Mouse (Mus musculus): ENCODE measurements around the gene Kcnk15. TPM values are rescaled to one million over a fixed set of nuclear protein-coding genes. Genes with fewer than 3 reads are reported as not detected.

Gene Kcnk15
- polyA plus RNA-seq, 1 experiment from 2014 or later = not detected

DNA sequence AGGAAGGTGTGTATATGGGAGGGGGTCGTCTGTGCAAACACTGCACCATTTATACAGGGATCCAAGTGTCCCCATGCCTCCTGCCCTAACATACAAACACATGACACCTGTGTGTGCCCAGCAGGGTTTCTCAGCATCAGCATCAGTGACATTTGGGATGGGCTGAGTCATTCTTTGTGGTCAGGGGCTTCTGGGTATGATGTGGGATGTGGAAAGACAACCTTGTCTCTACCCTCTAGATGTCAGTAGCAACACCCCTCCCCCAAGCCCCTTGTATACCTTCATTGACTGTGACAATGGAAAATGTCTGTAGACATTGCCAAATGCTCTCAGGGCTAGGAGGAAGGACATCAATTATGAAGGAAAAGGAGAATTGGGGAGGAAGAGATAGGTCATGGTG, 22.3 kb upstream of the Kcnk15 start:
- Histone ChIP-seq H3K4me3 (no peak overlapping the region), H3K36me3 (no peaks in the 10 kb centered on the region), H3K27ac (ENCODE audit: poor library complexity, severe bottlenecking) (no peak overlapping the region), H3K9me3 (replicated peaks) (no peaks in the 10 kb centered on the region), H3K4me1 (replicated peaks) (no peaks in the 10 kb centered on the region), H3K9ac (no peak overlapping the region), H3K4me2 (no peak overlapping the region), H3K27me3 (replicated peaks) (peaks cover 9% of the 10 kb centered on the region; the same call in 1 of the 2 replicates)
- no peak for ATAC-seq (ENCODE audit: insufficient number of reproducible peaks, low FRiP score)
- 55% methylated on average over 1 of the region's 1 CpGs for WGBS

DNA sequence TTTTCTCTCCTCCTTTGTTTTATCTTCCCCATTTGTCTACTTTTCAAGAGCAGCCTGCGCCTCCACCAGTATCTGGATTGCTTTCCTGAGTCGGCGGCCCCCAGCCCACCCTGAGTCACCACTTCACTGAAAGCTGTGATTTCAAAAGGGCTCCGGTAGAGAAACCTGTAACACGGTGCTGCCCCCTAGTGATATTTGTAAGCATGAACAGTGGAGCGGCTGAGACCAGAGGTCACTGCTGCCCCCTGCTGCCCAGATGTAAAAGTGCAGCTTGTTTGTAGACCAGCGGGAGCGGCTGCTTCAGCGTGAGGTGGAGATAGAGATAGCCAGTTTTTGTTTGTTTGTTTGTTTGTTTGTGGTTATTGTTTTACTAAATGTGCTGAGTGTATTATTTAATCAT, 15.4 kb upstream of the Kcnk15 start:
- no peak for ATAC-seq (ENCODE audit: insufficient number of reproducible peaks, low FRiP score)
- no peak overlapping the region for H3K9ac ChIP-seq
- 0 out of 2 replicates have a peak, but pooled peaks cover 3% of the 10 kb centered on the region for H3K9me3 ChIP-seq (replicated peaks)
- H3K4me2 ChIP-seq = no peak overlapping the region
- no peak overlapping the region for H3K27ac ChIP-seq (ENCODE audit: poor library complexity, severe bottlenecking)
- peaks cover 10% of the 10 kb centered on the region for H3K27me3 ChIP-seq (replicated peaks)
- H3K4me3 ChIP-seq = no peak overlapping the region
- peaks cover 5% of the 10 kb centered on the region for H3K4me1 ChIP-seq (replicated peaks)
- no peaks in the 10 kb centered on the region for H3K36me3 ChIP-seq
- 19% methylated on average over 9 of the region's 9 CpGs for whole genome bisulfite sequencing

DNA sequence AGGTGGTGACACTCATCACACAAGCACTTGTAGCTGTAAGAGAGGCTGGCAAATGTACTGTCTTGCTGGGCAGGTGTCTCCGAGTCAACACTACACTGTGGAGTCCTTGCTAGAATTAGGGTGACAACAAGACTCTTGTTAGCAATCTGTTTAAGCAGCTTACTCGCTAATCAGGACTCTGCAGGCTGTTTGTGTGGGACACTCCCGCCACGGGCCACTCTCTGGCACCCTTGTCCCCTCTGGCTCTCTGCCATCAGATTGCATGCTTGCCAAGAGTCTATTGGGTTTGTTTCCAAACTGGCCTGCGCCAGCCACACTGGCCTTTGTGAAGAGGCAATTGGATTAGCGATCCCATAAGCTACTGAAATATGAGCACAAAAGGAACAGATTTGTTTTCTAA, 13.9 kb upstream of the Kcnk15 start:
- no peak for ATAC-seq (ENCODE audit: insufficient number of reproducible peaks, low FRiP score)
- 0 out of 2 replicates have a peak, but pooled peaks cover 3% of the 10 kb centered on the region for H3K9me3 ChIP-seq (replicated peaks)
- no peak overlapping the region for H3K4me3 ChIP-seq
- no peak overlapping the region for H3K9ac ChIP-seq
- H3K4me2 ChIP-seq = no peak overlapping the region
- peaks cover 5% of the 10 kb centered on the region for H3K4me1 ChIP-seq (replicated peaks)
- no peaks in the 10 kb centered on the region for H3K36me3 ChIP-seq
- peaks cover 10% of the 10 kb centered on the region for H3K27me3 ChIP-seq (replicated peaks)
- 38% methylated on average over 6 of the region's 6 CpGs for WGBS
- no peak overlapping the region for H3K27ac ChIP-seq (ENCODE audit: poor library complexity, severe bottlenecking)

DNA sequence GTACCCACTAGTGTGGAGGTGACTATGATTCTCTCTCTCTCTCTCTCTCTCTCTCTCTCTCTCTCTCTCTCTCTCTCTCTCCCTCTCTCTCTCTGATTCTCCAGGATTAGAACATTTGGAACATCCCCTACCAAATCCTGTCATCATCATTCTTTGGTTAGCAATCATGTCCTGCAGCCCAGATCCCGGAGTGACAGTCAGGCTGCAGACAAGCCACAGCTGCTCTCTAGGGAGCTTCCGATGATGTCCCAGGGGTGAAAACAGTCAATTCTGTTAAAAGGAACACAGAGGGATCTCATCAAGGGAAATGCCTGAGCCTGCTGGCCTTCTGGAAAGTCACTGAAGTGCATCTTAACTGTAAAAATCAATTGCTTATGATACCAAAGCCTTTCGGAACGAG, 11.4 kb upstream of the Kcnk15 start:
- ATAC-seq (ENCODE audit: insufficient number of reproducible peaks, low FRiP score) = no peak
- Histone ChIP-seq H3K4me1 (replicated peaks) (peaks cover 5% of the 10 kb centered on the region), H3K27me3 (replicated peaks) (peaks cover 10% of the 10 kb centered on the region), H3K9ac (no peak overlapping the region), H3K4me3 (no peak overlapping the region), H3K4me2 (no peak overlapping the region), H3K36me3 (no peaks in the 10 kb centered on the region), H3K27ac (ENCODE audit: poor library complexity, severe bottlenecking) (no peak overlapping the region), H3K9me3 (replicated peaks) (no peaks in the 10 kb centered on the region)
- whole genome bisulfite sequencing = 55% methylated on average over 4 of the region's 4 CpGs

DNA sequence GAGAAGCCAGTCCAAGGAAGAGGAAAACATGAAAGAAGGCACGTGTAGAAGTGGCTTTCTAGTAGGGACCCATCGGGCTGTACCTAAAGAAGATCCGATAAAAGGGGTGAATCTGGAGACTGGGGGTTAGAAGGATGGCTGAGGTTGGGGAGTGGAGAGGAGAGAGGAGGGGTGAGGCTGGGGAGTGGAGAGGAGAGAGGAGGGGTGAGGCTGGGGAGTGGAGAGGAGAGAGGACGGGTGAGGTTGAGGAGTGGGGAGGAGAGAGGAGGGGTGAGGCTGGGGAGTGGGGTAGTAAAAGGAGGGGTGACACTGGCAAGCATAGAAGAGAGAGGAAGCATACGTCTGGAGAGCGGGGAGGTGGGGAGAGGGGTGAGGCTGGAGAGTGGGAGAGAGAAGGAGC, 3.8 kb downstream of the Kcnk15 start:
- peak; percentile 73 for ATAC-seq (ENCODE audit: insufficient number of reproducible peaks, low FRiP score)
- Histone ChIP-seq H3K4me1 (replicated peaks) (0 out of 2 replicates have a peak, but pooled peaks cover 7% of the 10 kb centered on the region), H3K9ac (no peak overlapping the region), H3K27me3 (replicated peaks) (peaks cover 81% of the 10 kb centered on the region), H3K36me3 (no peaks in the 10 kb centered on the region), H3K9me3 (replicated peaks) (no peaks in the 10 kb centered on the region), H3K4me2 (no peak overlapping the region), H3K27ac (ENCODE audit: poor library complexity, severe bottlenecking) (no peak overlapping the region), H3K4me3 (no peak overlapping the region)
- 71% methylated on average over 6 of the region's 6 CpGs for WGBS

DNA sequence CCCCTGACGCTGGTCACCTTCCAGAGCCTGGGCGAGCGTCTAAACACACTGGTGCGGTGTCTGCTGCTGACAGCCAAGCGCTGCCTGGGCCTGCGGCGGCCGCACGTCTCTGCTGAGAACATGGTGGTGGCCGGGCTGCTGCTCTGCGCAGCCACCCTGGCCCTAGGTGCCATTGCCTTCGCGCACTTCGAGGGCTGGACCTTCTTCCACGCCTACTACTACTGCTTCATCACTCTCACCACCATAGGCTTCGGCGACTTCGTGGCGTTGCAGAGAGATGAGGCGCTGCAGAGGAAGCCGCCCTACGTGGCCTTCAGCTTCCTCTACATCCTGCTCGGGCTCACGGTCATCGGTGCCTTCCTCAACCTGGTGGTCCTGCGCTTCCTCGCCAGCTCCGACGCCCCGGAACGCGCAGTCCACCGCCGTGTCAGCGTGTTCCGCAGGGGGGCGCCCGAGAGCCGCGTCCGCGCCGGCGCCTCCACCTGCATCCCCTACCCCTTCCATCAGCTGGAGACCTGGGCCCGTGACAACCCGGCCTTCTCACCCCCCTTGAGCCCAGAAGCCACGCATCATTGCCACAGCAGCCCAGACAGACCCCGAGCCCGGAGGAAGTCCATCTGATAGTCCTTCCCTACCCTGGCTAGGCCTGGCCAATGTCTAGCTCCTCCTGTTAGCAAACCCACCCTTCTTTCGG, 5.0 kb downstream of the Kcnk15 start:
- Histone ChIP-seq H3K4me2 (peak overlapping the region; percentile 42), H3K9ac (no peak overlapping the region), H3K27ac (ENCODE audit: poor library complexity, severe bottlenecking) (no peak overlapping the region), H3K27me3 (replicated peaks) (peaks cover 79% of the 10 kb centered on the region), H3K4me1 (replicated peaks) (0 out of 2 replicates have a peak, but pooled peaks cover 7% of the 10 kb centered on the region), H3K36me3 (no peaks in the 10 kb centered on the region), H3K4me3 (peak overlapping the region; percentile 6; the same call in 1 of the 2 replicates), H3K9me3 (replicated peaks) (no peaks in the 10 kb centered on the region)
- 16% methylated on average over 50 of the region's 50 CpGs for WGBS
- peak; percentile 26; the same call in 1 of the 2 replicates for ATAC-seq (ENCODE audit: insufficient number of reproducible peaks, low FRiP score)

DNA sequence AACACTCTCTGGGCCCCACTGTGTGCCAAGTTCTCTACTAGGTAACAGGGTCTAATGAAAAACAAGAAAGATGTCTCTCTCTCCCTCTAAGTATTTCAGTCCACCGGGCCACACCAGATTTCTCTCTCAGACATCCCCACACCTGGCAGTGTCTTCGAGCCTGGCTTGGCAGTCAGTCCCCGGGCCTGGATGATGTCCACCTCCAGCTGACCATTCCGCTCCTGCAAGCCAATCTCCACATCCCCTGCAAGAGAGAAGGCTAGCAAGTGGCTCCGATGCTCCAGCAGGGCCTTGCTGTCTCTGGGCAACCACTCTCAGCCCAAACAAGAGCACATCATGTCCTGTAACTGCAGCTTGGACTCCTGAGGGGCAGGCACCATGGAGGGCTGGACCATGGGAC, 11.9 kb downstream of the Kcnk15 start:
- no peak overlapping the region for H3K9ac ChIP-seq
- H3K4me2 ChIP-seq = no peak overlapping the region
- WGBS = 88% methylated on average over 5 of the region's 5 CpGs
- no peaks in the 10 kb centered on the region for H3K36me3 ChIP-seq
- no peak for ATAC-seq (ENCODE audit: insufficient number of reproducible peaks, low FRiP score)
- no peak overlapping the region for H3K4me3 ChIP-seq
- no peaks in the 10 kb centered on the region for H3K9me3 ChIP-seq (replicated peaks)
- no peak overlapping the region for H3K27ac ChIP-seq (ENCODE audit: poor library complexity, severe bottlenecking)
- peaks cover 30% of the 10 kb centered on the region for H3K27me3 ChIP-seq (replicated peaks)
- H3K4me1 ChIP-seq (replicated peaks) = no peaks in the 10 kb centered on the region

DNA sequence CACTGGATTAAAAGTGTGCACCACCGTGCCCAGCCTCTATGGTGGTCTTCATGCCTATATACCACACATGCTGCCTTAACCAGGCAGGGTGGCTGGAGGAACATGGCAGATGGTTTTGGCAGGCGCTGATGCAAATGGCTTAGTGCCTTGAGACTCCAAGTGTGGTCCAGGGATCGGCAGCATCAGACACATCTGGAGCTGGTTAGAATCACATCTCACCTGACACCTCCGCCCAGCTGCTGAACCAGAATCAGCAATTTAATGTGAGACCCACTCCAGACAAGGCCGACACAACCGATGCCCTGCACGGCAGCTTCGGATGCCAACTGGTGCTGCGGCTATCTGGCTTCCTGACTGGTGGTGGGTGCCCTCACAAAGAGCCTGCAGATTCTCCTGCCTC, 12.6 kb downstream of the Kcnk15 start:
- no peak for ATAC-seq (ENCODE audit: insufficient number of reproducible peaks, low FRiP score)

DNA sequence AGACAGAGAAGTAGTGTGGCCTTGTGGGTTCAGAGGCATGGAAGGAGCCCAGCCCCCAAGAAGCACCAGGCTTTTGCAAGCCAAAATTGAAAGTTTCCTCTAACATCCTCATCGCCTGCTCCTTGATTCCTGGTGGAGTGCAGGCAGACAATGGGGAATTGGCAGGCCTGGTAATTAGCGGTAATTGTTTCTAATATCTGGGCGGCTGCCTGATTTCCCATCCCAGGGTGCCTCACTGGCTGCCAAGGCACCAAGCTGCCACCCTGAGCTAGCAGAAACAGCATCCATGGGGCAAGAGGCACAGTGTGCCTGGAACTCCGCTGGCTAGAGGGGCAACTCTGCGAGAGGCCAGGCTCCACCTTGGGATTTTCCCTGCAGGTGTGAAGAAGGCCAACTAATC, 16.3 kb downstream of the Kcnk15 start:
- WGBS = 54% methylated on average over 5 of the region's 5 CpGs
- H3K27me3 ChIP-seq (replicated peaks) = peaks cover 34% of the 10 kb centered on the region
- ATAC-seq (ENCODE audit: insufficient number of reproducible peaks, low FRiP score) = no peak

More for the DNA sequence above, 12.6 kb downstream of the Kcnk15 start:
- H3K27ac ChIP-seq (ENCODE audit: poor library complexity, severe bottlenecking) = no peak overlapping the region
- peaks cover 34% of the 10 kb centered on the region for H3K27me3 ChIP-seq (replicated peaks)
- no peaks in the 10 kb centered on the region for H3K4me1 ChIP-seq (replicated peaks)
- no peak overlapping the region for H3K4me2 ChIP-seq
- no peak overlapping the region for H3K4me3 ChIP-seq
- WGBS = 82% methylated on average over 9 of the region's 9 CpGs
- no peaks in the 10 kb centered on the region for H3K36me3 ChIP-seq
- H3K9ac ChIP-seq = no peak overlapping the region
- H3K9me3 ChIP-seq (replicated peaks) = no peaks in the 10 kb centered on the region

DNA sequence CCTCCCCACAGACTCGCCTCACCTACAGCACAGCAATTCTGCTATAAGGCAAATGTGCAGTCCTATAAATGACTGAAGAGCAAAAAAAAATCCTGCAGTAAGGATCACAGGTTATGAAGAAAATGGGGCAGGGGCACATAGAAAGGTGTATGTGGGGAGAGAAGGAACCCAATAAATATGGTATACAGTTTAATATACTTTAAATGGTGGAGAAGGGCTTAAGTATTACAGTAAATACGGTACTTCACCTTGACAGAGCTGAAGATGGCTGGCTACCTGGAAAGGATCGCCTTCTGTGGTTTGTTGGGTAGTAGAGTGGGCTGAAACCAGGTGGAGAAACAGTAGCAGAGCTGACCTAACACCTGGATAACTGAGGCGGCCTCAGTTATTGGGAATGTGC, 17.8 kb downstream of the Kcnk15 start:
- Histone ChIP-seq H3K36me3 (no peaks in the 10 kb centered on the region), H3K4me1 (replicated peaks) (peaks cover 15% of the 10 kb centered on the region), H3K27ac (ENCODE audit: poor library complexity, severe bottlenecking) (no peak overlapping the region), H3K9me3 (replicated peaks) (no peaks in the 10 kb centered on the region), H3K9ac (no peak overlapping the region), H3K27me3 (replicated peaks) (peaks cover 26% of the 10 kb centered on the region), H3K4me3 (no peak overlapping the region), H3K4me2 (no peak overlapping the region)
- no peak for ATAC-seq (ENCODE audit: insufficient number of reproducible peaks, low FRiP score)
- WGBS = 77% methylated on average over 4 of the region's 4 CpGs

More for the DNA sequence above, 16.3 kb downstream of the Kcnk15 start:
- Histone ChIP-seq H3K4me2 (no peak overlapping the region), H3K27ac (ENCODE audit: poor library complexity, severe bottlenecking) (no peak overlapping the region), H3K4me3 (no peak overlapping the region), H3K9ac (no peak overlapping the region), H3K4me1 (replicated peaks) (peaks cover under 1% of the 10 kb centered on the region; the same call in 1 of the 2 replicates), H3K9me3 (replicated peaks) (no peaks in the 10 kb centered on the region), H3K36me3 (no peaks in the 10 kb centered on the region)

DNA sequence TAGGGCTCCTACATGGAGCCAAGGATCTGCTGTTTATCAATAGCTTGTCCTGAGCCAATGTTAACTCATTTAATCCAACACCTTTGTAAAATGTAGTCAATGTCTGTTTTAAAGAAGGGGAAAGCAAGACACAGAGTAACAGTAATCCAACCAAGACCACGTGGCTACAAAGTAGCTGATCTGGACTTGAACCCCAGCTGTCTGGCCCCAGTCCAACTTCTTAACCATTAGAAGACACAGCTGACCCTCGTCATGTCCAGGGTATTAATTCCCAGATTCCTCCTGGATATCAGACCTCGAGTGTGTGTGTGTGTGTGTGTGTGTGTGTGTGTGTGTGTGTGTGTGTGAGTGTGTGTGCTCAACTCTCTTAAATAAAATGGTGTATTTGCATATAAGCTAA, 18.5 kb downstream of the Kcnk15 start:
- ATAC-seq (ENCODE audit: insufficient number of reproducible peaks, low FRiP score) = no peak
- Histone ChIP-seq H3K4me2 (no peak overlapping the region), H3K36me3 (no peaks in the 10 kb centered on the region), H3K4me1 (replicated peaks) (peaks cover 18% of the 10 kb centered on the region), H3K27me3 (replicated peaks) (peaks cover 26% of the 10 kb centered on the region), H3K9ac (no peak overlapping the region), H3K9me3 (replicated peaks) (no peaks in the 10 kb centered on the region), H3K4me3 (no peak overlapping the region), H3K27ac (ENCODE audit: poor library complexity, severe bottlenecking) (no peak overlapping the region)
- WGBS = 53% methylated on average over 3 of the region's 3 CpGs

DNA sequence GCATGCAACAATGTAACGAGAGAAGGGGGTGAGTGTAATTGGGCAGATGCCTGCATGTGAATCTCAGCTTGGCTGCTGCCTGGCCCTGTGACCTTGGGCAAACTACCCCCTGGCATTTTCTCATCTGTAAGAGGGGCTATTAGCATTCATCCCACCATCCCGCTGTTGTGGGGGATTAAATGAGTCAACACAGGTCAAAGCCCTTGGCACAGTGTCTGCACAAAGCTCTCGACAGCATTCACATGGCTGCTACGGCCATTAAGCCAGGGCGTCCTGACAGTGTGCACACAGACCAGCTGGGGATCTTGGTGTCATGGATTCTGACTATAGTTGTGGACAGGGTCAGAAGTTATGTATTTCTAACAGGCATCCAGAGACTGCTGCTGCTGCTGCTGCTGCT, 21.4 kb downstream of the Kcnk15 start:
- Histone ChIP-seq H3K4me2 (no peak overlapping the region), H3K27me3 (replicated peaks) (peaks cover 33% of the 10 kb centered on the region), H3K9ac (0 out of 2 replicates have a peak overlapping the region, but pooled peaks have one; percentile 11), H3K36me3 (no peaks in the 10 kb centered on the region), H3K27ac (ENCODE audit: poor library complexity, severe bottlenecking) (no peak overlapping the region), H3K4me1 (replicated peaks) (peaks cover 18% of the 10 kb centered on the region), H3K9me3 (replicated peaks) (no peaks in the 10 kb centered on the region), H3K4me3 (no peak overlapping the region)
- WGBS = 51% methylated on average over 5 of the region's 5 CpGs
- no peak for ATAC-seq (ENCODE audit: insufficient number of reproducible peaks, low FRiP score)
